ENCODE assay signal across 10 mouse cellular contexts in the genomic region with DNA sequence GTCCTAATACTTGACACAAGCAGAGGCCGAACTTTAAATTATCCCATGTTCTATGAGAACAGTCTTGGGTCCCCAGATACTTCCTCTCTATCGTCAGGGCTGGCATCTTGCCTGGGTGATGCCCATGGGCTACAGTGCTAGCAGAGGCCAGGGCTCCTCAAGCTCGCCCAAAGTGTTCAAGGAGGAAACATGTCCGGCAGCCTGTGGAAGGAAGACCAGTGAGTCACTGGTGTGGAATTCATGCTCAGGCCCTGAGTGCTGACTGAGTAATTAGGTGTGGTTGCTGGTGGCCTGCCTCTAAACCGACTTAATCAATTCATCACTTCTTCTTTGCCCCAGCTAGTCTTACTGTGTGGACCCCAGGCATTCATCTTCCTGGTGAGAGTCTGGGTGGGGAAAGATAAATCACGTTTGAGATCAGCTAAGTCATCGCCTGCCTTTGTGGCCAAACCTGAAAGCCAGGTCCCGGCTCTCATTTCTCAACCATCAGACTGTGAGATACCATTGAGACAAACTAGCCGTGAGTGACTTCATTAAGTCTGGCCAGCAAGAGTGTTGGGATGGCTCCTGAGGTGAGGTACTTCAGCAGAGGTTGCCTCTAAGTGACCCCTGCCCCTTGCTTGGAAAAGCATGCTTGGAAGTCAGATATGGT. TPM values are rescaled to one million over a fixed set of nuclear protein-coding genes. Genes with fewer than 3 reads are reported as not detected.
DNase-seq lines count a peak whose midpoint lies in the region; ATAC-seq and TF ChIP-seq lines count a peak whose summit lies in the region.
"Had no signal": no experiment of that assay in that cellular context is flagged by ENCODE, and none has a peak within 500 bp of the region (broad histone marks: within the 10 kb centered on the region; RNA-seq: fewer than 3 reads in every experiment).

No protein-coding gene starts in this region.

- WGBS in embryonic facial prominence, embryonic 14.5 days, result 50% methylated on average over 9 of the region's 9 CpGs
- WGBS in lung, embryonic 14.5 days, result 14% methylated on average over 9 of the region's 9 CpGs

- no peak for ATAC-seq in embryonic facial prominence, embryonic 14.5 days (ENCODE audit: low read depth)
- ATAC-seq in lung, embryonic 14.5 days (ENCODE audit: insufficient read depth), result peak; percentile 89
- ATAC-seq in megakaryocyte progenitor cell, adult 5-6 weeks (replicated peaks; ENCODE audit: poor library complexity), result no peak
- ATAC-seq: midbrain, embryonic 16.5 days had no signal

- no peak overlapping the region for H3K4me3 ChIP-seq in embryonic facial prominence, embryonic 14.5 days (ENCODE audit: low read depth, low read length)
- no peak overlapping the region for H3K4me3 ChIP-seq in lung, embryonic 14.5 days (ENCODE audit: low read depth, low read length)
- H3K4me3 ChIP-seq: hindbrain, embryonic 15.5 days had no signal

- no peaks in the 10 kb centered on the region for H3K27me3 ChIP-seq in embryonic facial prominence, embryonic 14.5 days (replicated peaks; ENCODE audit: control insufficient read depth, insufficient read depth, low read length)
- no peaks in the 10 kb centered on the region; the same call in 1 of the 2 replicates for H3K27me3 ChIP-seq in lung, embryonic 14.5 days (ENCODE audit: insufficient read depth, low read length)
- H3K27me3 ChIP-seq: hindbrain, embryonic 15.5 days had no signal

- H3K4me2 ChIP-seq in embryonic facial prominence, embryonic 14.5 days (ENCODE audit: low read depth, low read length), result no peak overlapping the region
- no peak overlapping the region; the same call in 1 of the 2 replicates for H3K4me2 ChIP-seq in lung, embryonic 14.5 days
- H3K4me2 ChIP-seq: hindbrain, embryonic 15.5 days had no signal

- H3K36me3 ChIP-seq in embryonic facial prominence, embryonic 14.5 days (ENCODE audit: control insufficient read depth, insufficient read depth, low read length), result no peaks in the 10 kb centered on the region
- no peaks in the 10 kb centered on the region for H3K36me3 ChIP-seq in lung, embryonic 14.5 days (ENCODE audit: insufficient read depth)
- H3K36me3 ChIP-seq: hindbrain, embryonic 15.5 days had no signal

- TF ChIP-seq CTCF in lung, embryonic 14.5 days (IDR thresholded peaks at IDR 0.05; ENCODE audit: low read depth), result no peak

- intact Hi-C loops in heart, postnatal 25 days (cut with DNase I), result no loop called here

- peak; percentile 84 for DNase-seq in Muller cell, postnatal 12 days (ENCODE audit: inconsistent ontology term)
- no peak for DNase-seq in embryonic facial prominence, embryonic 14.5 days (ENCODE audit: low spot score)
- peak; percentile 44 for DNase-seq in heart, postnatal 25 days (ENCODE audit: low spot score)
- DNase-seq in lung, embryonic 14.5 days, result peak; percentile 84
- DNase-seq in layer of hippocampus, postnatal 36 days, result no peak
- no peak for DNase-seq in spleen, postnatal 14 days (ENCODE audit: low spot score in 2 of 2)
- no peak for DNase-seq in left cerebral cortex, adult 8-10 months (ENCODE audit: low spot score in 2 of 2)

- H3K4me1 ChIP-seq in embryonic facial prominence, embryonic 14.5 days (ENCODE audit: control insufficient read depth, insufficient read depth, low read length), result peaks cover 52% of the 10 kb centered on the region
- peaks cover 14% of the 10 kb centered on the region for H3K4me1 ChIP-seq in lung, embryonic 14.5 days (ENCODE audit: insufficient read depth)

- no peaks in the 10 kb centered on the region for H3K9me3 ChIP-seq in embryonic facial prominence, embryonic 14.5 days (ENCODE audit: control insufficient read depth, low read length)
- no peaks in the 10 kb centered on the region for H3K9me3 ChIP-seq in lung, embryonic 14.5 days (ENCODE audit: low read depth, low read length)
- H3K9me3 ChIP-seq: hindbrain, embryonic 15.5 days had no signal

- H3K27ac ChIP-seq in embryonic facial prominence, embryonic 14.5 days (replicated peaks; ENCODE audit: low read depth, low read length), result peak overlapping the region; percentile 50; the same call in 1 of the 2 replicates
- H3K27ac ChIP-seq in lung, embryonic 14.5 days (ENCODE audit: low read depth), result no peak overlapping the region
- H3K27ac ChIP-seq: hindbrain, embryonic 15.5 days had no signal

- no peak overlapping the region for H3K9ac ChIP-seq in embryonic facial prominence, embryonic 14.5 days (ENCODE audit: low read depth, low read length)
- no peak overlapping the region for H3K9ac ChIP-seq in lung, embryonic 14.5 days
- H3K9ac ChIP-seq: hindbrain, embryonic 15.5 days had no signal

RNA-seq across cellular contexts. Expression of a gene that starts 21.9 kb away (rescaled TPM):
- 27.0 and 32.2 TPM in 2 replicates for polyA plus RNA-seq in embryonic facial prominence, embryonic 14.5 days (2014; fragmentation: Nextera tagmentation; extraction: Ambion mirVana)
- total RNA-seq in heart, postnatal 25 days (2021), result 10 to 100 TPM; 64.4 to 75.8 TPM
- polyA plus RNA-seq in lung, embryonic 14.5 days (2014; fragmentation: Nextera tagmentation; extraction: Ambion mirVana), result 22.6 and 24.3 TPM in 2 replicates
- not detected in 2 replicates for total RNA-seq in megakaryocyte progenitor cell, adult 5-6 weeks (2015)
- not detected in 2 replicates for total RNA-seq in megakaryocyte progenitor cell, adult 5-6 weeks (2017)
- 10 to 100 TPM; 16.3 to 17.0 TPM for total RNA-seq in layer of hippocampus, postnatal 36 days (2021)
- 1 to 10 TPM; 5.8 to 9.9 (median 7.0) TPM for total RNA-seq in left cerebral cortex, adult 8-10 months (2022)

Comparison
In these comparisons a context has a peak if more than half of its experiments do, and no peak if none do; other contexts are left out.
1. DNase-seq: peak in Muller cell, postnatal 12 days (single experiment), heart, postnatal 25 days (single experiment) and lung, embryonic 14.5 days (single experiment); none in embryonic facial prominence, embryonic 14.5 days (single experiment), layer of hippocampus, postnatal 36 days (0 of 2), spleen, postnatal 14 days (0 of 2) and left cerebral cortex, adult 8-10 months (0 of 2).
2. RNA of a gene that starts 21.9 kb away (total RNA-seq): 64.4 to 75.8 TPM in heart, postnatal 25 days, 16.3 to 17.0 TPM in layer of hippocampus, postnatal 36 days and 5.8 to 9.9 TPM in left cerebral cortex, adult 8-10 months; not detected in megakaryocyte progenitor cell, adult 5-6 weeks; every median in the first group is over 4 times any median in the second.